Mouse (Mus musculus) neural tube, postnatal 0 days (tissue): ENCODE data around the gene Stk31. TPM values are rescaled to one million over a fixed set of nuclear protein-coding genes. Genes with fewer than 3 reads are reported as not detected.

Experiments
- polyA plus RNA-seq: library from polyadenylated mRNA; unstranded; fragments of >200 nt; fragmentation: Nextera tagmentation; extraction: Ambion mirVana; gene quantifications from 2 replicates; pipeline ENCODE4 v1.2.1, GENCODE M21; 2015

The Stk31 gene
- not detected in 2 replicates for polyA plus RNA-seq

GRCm38 (mm10) chr6:49395316-49395715 is at the start of gene Stk31:
Stk31 (plus strand) TSS chr6:49395604.

GRCm38 (mm10) chr6:49367159-49368054 is 28.0 kb upstream of the Stk31 start, which contains the start of gene Fam221a:
Fam221a (plus strand) TSS chr6:49367739.

Other genes with a start within 250 kb of the Stk31 start
- gene Igf2bp3, start 180.6 kb upstream of the Stk31 start, polyA plus RNA-seq: 9.1 and 11.4 TPM in 2 replicates
- gene Tra2a, start 131.6 kb upstream of the Stk31 start, polyA plus RNA-seq: 45.6 and 53.0 TPM in 2 replicates
- 9.5 and 10.5 TPM in 2 replicates for gene Ccdc126, start 76.3 kb upstream of the Stk31 start, polyA plus RNA-seq
- gene Fam221a, start 27.9 kb upstream of the Stk31 start, polyA plus RNA-seq: 3.8 and 4.7 TPM in 2 replicates